Mouse (Mus musculus): Measurements from ENCODE around the gene Tuba8. TPM values are rescaled to one million over a fixed set of nuclear protein-coding genes. Genes with fewer than 3 reads are reported as not detected.

Tuba8 gene
- total RNA-seq, 2 experiments from 2014 or later, result 183 to 207 TPM

GRCm38 (mm10) chr6:121223001-121223400, 12.5 kb downstream of the Tuba8 start:
- no peak for DNase-seq
- intact Hi-C loops (cut with DNase I), result no loop called here

GRCm38 (mm10) chr6:121224067-121224466, 13.6 kb downstream of the Tuba8 start:
- no peak for DNase-seq
- intact Hi-C loops (cut with DNase I), result no loop called here

GRCm38 (mm10) chr6:121224993-121225392, 14.5 kb downstream of the Tuba8 start:
- intact Hi-C loops (cut with DNase I), result no loop called here
- DNase-seq, result no peak

GRCm38 (mm10) chr6:121226043-121226442, 15.5 kb downstream of the Tuba8 start:
- intact Hi-C loops (cut with DNase I), result no loop called here
- no peak for DNase-seq

- intact Hi-C loops (cut with DNase I), result no loop called here
- no peak for DNase-seq
Observed at GRCm38 (mm10) chr6:121226744-121227143, 16.2 kb downstream of the Tuba8 start.

GRCm38 (mm10) chr6:121228421-121228820, 17.9 kb downstream of the Tuba8 start:
- no peak for DNase-seq
- intact Hi-C loops (cut with DNase I), result no loop called here

- no peak for DNase-seq
- intact Hi-C loops (cut with DNase I), result no loop called here
Observed at GRCm38 (mm10) chr6:121232652-121233051, 22.2 kb downstream of the Tuba8 start.

- intact Hi-C loops (cut with DNase I), result no loop called here
Observed at GRCm38 (mm10) chr6:121236386-121236785, 25.9 kb downstream of the Tuba8 start.

GRCm38 (mm10) chr6:121238209-121238608, 27.7 kb downstream of the Tuba8 start:
- intact Hi-C loops (cut with DNase I), result no loop called here
- DNase-seq, result no peak

More at GRCm38 (mm10) chr6:121236386-121236785, 25.9 kb downstream of the Tuba8 start:
- no peak for DNase-seq

GRCm38 (mm10) chr6:121241780-121242179, 31.3 kb downstream of the Tuba8 start:
- intact Hi-C loops (cut with DNase I), result no loop called here
- DNase-seq, result no peak

- intact Hi-C loops (cut with DNase I), result no loop called here
Observed at GRCm38 (mm10) chr6:121243161-121243560, 32.7 kb downstream of the Tuba8 start.

GRCm38 (mm10) chr6:121245127-121246036, 34.9 kb downstream of the Tuba8 start, which contains the start of gene Usp18:
Gene Usp18 (plus strand): TSS chr6:121245906.
- intact Hi-C loops (cut with DNase I), result loop anchor here (2.0 kb wide), 1 partner anchor 61 kb away; no protein-coding TSS in a partner anchor
- DNase-seq, result peak; percentile 85 to 89

More at GRCm38 (mm10) chr6:121243161-121243560, 32.7 kb downstream of the Tuba8 start:
- DNase-seq, result no peak

- no peak for DNase-seq
- intact Hi-C loops (cut with DNase I), result no loop called here
Observed at GRCm38 (mm10) chr6:121246037-121246361, 35.5 kb downstream of the Tuba8 start.

GRCm38 (mm10) chr6:121250406-121250805, 39.9 kb downstream of the Tuba8 start:
- DNase-seq, result no peak
- intact Hi-C loops (cut with DNase I), result loop anchor here (5.0 kb wide), 1 partner anchor 53 kb away; no protein-coding TSS in a partner anchor

- DNase-seq, result no peak
- intact Hi-C loops (cut with DNase I), result loop anchor here (5.0 kb wide), 1 partner anchor 54 kb away; no protein-coding TSS in a partner anchor
Observed at GRCm38 (mm10) chr6:121251256-121251655, 40.8 kb downstream of the Tuba8 start.

GRCm38 (mm10) chr6:121260548-121260947, 50.1 kb downstream of the Tuba8 start:
- intact Hi-C loops (cut with DNase I), result loop anchor here (2.0 kb wide), 1 partner anchor 76 kb away; no protein-coding TSS in a partner anchor
- DNase-seq, result peak; percentile 50

GRCm38 (mm10) chr6:121261233-121261632, 50.7 kb downstream of the Tuba8 start:
- DNase-seq, result no peak
- intact Hi-C loops (cut with DNase I), result loop anchor here (2.0 kb wide), 1 partner anchor 76 kb away; no protein-coding TSS in a partner anchor

GRCm38 (mm10) chr6:121262004-121262403, 51.5 kb downstream of the Tuba8 start:
- DNase-seq, result no peak
- intact Hi-C loops (cut with DNase I), result no loop called here

- intact Hi-C loops (cut with DNase I), result no loop called here
- no peak for DNase-seq
Observed at GRCm38 (mm10) chr6:121262496-121262895, 52.0 kb downstream of the Tuba8 start.

- intact Hi-C loops (cut with DNase I), result loop anchor here (2.0 to 5.0 kb wide), 2 partner anchors 97 to 263 kb away; no protein-coding TSS in a partner anchor
- DNase-seq, result no peak
Observed at GRCm38 (mm10) chr6:121270156-121270555, 59.7 kb downstream of the Tuba8 start.

- DNase-seq, result no peak
- intact Hi-C loops (cut with DNase I), result loop anchor here (2.0 to 5.0 kb wide), 2 partner anchors 96 to 261 kb away; no protein-coding TSS in a partner anchor
Observed at GRCm38 (mm10) chr6:121271707-121272074, 61.2 kb downstream of the Tuba8 start.
